Mouse (Mus musculus) olfactory bulb, adult 2 months (tissue): ENCODE results near the gene Atp10b. TPM values are rescaled to one million over a fixed set of nuclear protein-coding genes. Genes with fewer than 3 reads are reported as not detected.

ENCODE experiments used
- H3K27ac ChIP-seq: fragments of 200-500 bp; 2 replicates; pipeline ENCODE4 v1.5.1; 2012; ENCODE audit warnings: low read depth, low read length; ENCODE audit not compliant: insufficient read depth
- H3K4me1 ChIP-seq: fragments of 200-500 bp; 2 replicates; pipeline ENCODE4 v1.6.1; 2012; ENCODE audit warnings: low read length; ENCODE audit not compliant: control insufficient read depth, insufficient read depth
- H3K4me3 ChIP-seq: fragments of 200-500 bp; 2 replicates; pipeline ENCODE4 v1.5.1; 2012; ENCODE audit warnings: mild to moderate bottlenecking, low read depth, low read length, moderate library complexity; ENCODE audit not compliant: insufficient read depth
- CTCF ChIP-seq: fragments of 200-500 bp; IDR thresholded peaks from 2 replicates; pipeline ENCODE4 v1.5.1; 2012; ENCODE audit warnings: low read depth, mild to moderate bottlenecking, low read length, moderate library complexity; ENCODE audit not compliant: insufficient read depth
- POLR2A ChIP-seq: fragments of 200-500 bp; IDR thresholded peaks from 2 replicates; pipeline ENCODE4 v1.6.1; 2012; ENCODE audit warnings: mild to moderate bottlenecking, low read depth, low read length, moderate library complexity; ENCODE audit not compliant: insufficient read depth
- WGBS: fragments of 180-500 bp; shearing (Covaris S2); methylation state at CpG from one replicate; pipeline ENCODE4 v1.1.7; 2018; 5-methylcytosine and 5-hydroxymethylcytosine counted together
- polyA plus RNA-seq: library from polyadenylated mRNA; stranded (reverse); fragments of >200 nt; gene quantifications from 2 replicates; pipeline ENCODE4 v1.2.4, GENCODE M21; 2012; ENCODE audit warnings: low replicate concordance; ENCODE audit not compliant: missing spikeins, insufficient read depth, insufficient read length

The Atp10b gene
- polyA plus RNA-seq, 1 experiment, result not detected

DNA sequence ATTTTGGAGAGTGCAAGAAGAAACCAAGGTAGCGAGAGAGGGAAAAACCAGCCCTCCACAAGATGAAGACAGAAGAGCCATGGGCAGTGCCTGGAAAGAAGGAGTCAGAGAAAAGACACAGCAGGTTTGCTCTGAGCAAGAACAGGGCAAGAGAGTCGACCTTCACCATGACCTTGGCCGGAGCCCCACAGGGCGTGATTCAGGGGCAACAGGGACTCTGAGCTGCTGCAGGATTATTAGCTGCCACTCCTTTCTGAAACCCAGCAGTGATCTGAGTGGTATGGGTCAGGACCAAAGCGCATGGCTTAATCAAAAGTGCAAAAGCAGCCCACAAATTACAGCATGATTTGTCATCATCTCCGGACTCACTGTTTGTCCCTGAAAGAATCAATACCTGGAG lies 36.6 kb downstream of the Atp10b start:
- H3K4me3 ChIP-seq, result no peak overlapping the region
- TF ChIP-seq CTCF (no peak), POLR2A (no peak)
- 82% methylated on average over 6 of the region's 6 CpGs for WGBS
- no peaks in the 10 kb centered on the region for H3K4me1 ChIP-seq
- no peak overlapping the region for H3K27ac ChIP-seq

DNA sequence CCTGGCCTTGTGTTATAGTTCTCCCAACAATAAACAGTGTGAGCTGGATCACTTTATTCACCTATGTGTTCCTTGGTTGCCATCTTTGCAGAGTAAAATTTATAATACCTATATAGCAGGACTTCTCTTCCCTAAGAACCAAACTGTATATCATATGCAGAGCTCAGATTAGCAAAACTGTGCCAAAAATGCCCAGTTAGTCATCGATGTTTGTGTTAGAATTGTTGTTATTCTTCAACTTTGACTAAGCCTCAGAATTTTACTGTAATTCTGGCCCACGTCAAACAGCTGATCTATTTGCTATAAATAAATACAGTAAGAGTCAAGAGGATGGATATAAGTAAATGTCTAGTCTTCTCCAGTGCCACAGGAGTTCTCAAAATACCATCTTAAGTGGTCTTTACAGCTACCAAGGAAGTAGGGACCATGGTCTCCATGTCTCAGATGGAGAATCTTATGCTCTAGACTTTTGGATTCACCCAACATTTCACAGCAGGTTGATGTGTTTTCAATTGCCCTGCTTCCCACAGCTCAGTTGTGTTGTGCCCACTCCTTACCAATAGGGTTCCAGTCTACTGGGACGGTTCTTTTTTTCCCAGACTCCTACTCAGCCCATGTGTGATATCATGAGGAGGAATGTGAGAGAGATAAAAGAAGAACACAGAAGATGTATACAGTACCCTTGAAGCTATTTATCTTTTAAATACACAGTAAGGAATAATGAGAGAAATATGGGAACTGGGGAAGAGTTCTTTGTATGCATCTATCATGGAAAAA lies 40.3 kb downstream of the Atp10b start:
- no peak overlapping the region for H3K4me3 ChIP-seq
- TF ChIP-seq POLR2A (no peak), CTCF (no peak)
- no peaks in the 10 kb centered on the region for H3K4me1 ChIP-seq
- no peak overlapping the region for H3K27ac ChIP-seq
- 92% methylated on average over 3 of the region's 3 CpGs for WGBS

DNA sequence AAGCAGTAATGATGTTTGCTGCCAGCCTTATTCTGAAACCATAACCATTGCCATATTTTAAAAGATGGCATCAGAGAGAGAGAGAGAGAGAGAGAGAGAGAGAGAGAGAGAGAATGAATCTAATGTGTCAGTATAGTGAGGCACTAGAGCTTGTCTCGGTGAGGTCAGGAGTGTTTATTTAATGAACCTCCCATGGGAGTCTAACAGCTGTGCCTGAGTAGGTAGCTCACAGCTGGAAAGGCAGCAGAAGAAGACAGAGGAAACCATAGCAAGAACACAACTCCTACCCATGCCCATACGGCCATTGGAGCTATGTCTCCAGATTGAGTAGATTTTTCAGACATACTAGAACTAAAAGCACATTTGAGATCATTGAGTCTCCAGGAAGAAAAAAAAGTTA lies 49.1 kb downstream of the Atp10b start:
- Histone ChIP-seq H3K4me3 (no peak overlapping the region), H3K27ac (no peak overlapping the region), H3K4me1 (no peaks in the 10 kb centered on the region)
- 91% methylated on average over 2 of the region's 2 CpGs for WGBS
- TF ChIP-seq POLR2A (no peak), CTCF (no peak)

DNA sequence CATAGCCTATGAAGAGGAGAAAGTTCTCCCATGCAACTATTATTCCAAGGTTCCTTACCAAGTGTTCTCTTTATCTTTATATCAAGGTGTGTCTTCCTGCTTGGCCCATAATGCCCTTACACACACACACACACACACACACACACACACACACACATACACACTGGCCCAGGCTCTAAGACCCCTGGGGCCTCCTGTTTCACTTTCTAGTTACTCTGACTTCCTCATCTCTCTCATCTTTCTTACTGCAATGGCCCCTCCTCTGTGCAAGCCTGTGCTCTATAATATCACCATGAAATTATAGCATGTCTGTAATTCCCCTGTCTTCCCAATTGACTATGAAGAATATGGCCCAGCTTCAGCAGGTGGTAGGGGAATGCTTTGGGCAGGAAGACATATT lies 49.7 kb downstream of the Atp10b start:
- Histone ChIP-seq H3K4me3 (no peak overlapping the region), H3K4me1 (no peaks in the 10 kb centered on the region), H3K27ac (no peak overlapping the region)
- TF ChIP-seq POLR2A (no peak), CTCF (no peak)

DNA sequence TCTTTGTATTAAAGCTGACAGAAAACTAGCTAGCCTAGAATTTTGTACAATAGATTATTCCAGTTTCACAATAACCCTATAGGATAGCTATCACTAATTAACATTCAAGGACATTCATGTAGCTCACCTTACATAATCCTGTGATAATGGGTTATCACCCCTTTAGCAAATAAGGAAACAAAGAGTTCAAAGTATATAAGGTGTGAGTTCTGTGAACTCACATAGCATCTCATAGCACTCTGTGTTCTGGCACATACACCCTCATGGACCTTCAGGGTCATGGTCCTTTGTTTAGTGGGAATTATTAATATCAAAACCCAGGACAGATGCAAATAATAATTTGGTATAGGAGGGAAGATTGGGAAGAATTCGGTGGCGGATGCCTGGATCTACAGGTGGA lies 50.4 kb downstream of the Atp10b start:
- no peaks in the 10 kb centered on the region for H3K4me1 ChIP-seq
- no peak overlapping the region for H3K4me3 ChIP-seq
- no peak for TF ChIP-seq POLR2A
- no peak for TF ChIP-seq CTCF
- H3K27ac ChIP-seq, result no peak overlapping the region
- WGBS, result 96% methylated on average over 2 of the region's 2 CpGs

DNA sequence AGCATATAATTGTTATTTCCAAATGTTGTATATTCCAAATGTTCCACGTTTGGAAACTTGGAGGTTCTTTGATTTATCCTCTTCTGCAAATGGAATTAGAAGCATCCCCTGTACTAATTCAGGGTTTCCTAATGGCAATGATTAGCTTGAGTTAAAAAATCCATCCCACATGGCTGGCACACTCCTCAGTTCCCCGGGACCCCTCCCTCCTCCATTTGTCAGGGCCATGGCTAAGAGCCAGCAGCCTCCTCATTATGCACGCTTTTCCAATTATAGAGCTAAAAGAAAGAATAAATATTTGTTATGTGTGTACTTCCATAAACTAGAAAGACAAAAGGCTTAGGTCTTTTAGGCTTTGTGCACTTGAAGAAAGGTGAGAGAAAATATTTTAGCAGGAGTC lies 53.9 kb downstream of the Atp10b start:
- 36% methylated on average over 3 of the region's 3 CpGs for WGBS
- no peak for TF ChIP-seq CTCF
- TF ChIP-seq POLR2A, result no peak

DNA sequence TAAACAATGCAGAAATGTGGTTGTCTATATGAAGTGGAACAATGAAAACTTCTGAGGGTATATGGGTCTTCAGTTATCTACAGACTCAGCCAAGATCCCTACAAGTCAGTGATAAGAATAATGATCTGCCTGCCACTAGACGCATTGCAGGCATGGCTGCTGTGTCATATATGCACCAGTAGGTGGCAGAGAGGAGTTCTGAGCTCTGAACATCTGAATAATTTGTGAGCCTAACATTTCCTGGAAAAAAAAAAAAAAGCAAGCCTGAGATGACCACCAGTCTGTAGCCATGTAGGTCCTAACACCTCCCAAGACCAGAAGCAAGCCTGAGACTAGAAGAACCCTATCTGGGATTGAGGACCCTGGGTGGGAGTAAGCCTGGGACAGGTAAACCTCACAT lies 63.5 kb downstream of the Atp10b start:
- no peak for TF ChIP-seq CTCF
- TF ChIP-seq POLR2A, result no peak
- Histone ChIP-seq H3K4me1 (peaks cover 7% of the 10 kb centered on the region), H3K4me3 (no peak overlapping the region), H3K27ac (no peak overlapping the region)
- WGBS, result 38% methylated on average over 1 of the region's 1 CpGs

More for the DNA sequence above, 53.9 kb downstream of the Atp10b start:
- no peak overlapping the region for H3K27ac ChIP-seq
- no peaks in the 10 kb centered on the region for H3K4me1 ChIP-seq
- H3K4me3 ChIP-seq, result no peak overlapping the region

DNA sequence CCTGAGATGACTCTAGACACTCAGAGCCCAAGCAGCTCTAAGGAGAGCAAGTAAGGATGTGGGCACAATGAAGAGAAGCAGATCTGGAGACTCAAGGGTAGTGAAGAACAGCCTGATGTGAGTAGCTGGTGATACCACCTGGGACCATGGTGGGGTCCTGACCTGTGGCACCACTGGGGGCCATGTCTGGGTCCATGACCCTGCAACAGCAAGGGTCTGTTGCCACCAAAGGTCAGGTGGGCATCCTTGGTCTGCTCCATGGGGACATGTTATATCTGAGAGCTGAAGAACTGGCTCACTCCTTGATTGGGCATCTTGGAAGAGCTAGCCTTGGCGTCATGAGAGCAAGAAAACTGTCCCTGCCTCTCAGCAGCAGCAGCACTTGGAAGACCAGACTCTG lies 64.1 kb downstream of the Atp10b start:
- Histone ChIP-seq H3K4me1 (peaks cover 7% of the 10 kb centered on the region), H3K27ac (no peak overlapping the region), H3K4me3 (no peak overlapping the region)
- TF ChIP-seq POLR2A, result no peak
- no peak for TF ChIP-seq CTCF
- WGBS, result 90% methylated on average over 1 of the region's 1 CpGs

DNA sequence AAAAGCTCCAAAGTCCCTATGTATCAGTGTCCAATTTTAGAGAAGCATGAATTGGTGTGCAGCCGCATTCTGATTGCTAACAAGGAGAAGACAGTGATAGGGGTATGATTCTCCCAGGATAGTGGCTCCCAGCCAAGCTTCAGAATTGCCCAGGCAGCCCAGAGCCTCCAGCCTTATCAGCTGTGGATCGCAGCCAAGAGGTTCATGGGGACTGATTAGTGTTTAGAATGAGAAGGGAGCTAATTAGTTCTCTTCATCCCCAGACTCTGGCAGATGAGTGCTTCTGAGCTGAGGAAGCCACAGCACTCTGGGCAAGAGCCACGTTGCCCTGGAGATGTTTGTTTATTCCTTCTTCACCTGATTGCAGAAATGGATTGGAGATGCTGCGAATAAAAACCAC lies 67.3 kb downstream of the Atp10b start:
- H3K4me3 ChIP-seq, result no peak overlapping the region
- H3K27ac ChIP-seq, result no peak overlapping the region
- TF ChIP-seq CTCF, result no peak
- no peak for TF ChIP-seq POLR2A
- H3K4me1 ChIP-seq, result peaks cover 7% of the 10 kb centered on the region
- 28% methylated on average over 4 of the region's 4 CpGs for WGBS
